Mouse (Mus musculus) common myeloid progenitor, adult 5-6 weeks (primary cell): ENCODE measurements around the gene Cdyl. TPM values are rescaled to one million over a fixed set of nuclear protein-coding genes. Genes with fewer than 3 reads are reported as not detected.
A peak's percentile ranks its signal among the peaks of the same experiment; 100 is the strongest.

Experiments used
- ATAC-seq: replicated peaks from 2 replicates; pipeline ENCODE4 v1.8.0; 2016; ENCODE audit warnings: low read depth, mild to moderate bottlenecking, moderate TSS enrichment, inconsistent platforms; ENCODE audit not compliant: poor library complexity, severe bottlenecking
- total RNA-seq: library from RNA; stranded (forward); fragments of 200-1000, 187-1606 nt; gene quantifications from 2 replicates; pipeline ENCODE4 v1.2.3, GENCODE M21; 2017

Cdyl gene
- 20.0 and 20.2 TPM in 2 replicates for total RNA-seq

DNA sequence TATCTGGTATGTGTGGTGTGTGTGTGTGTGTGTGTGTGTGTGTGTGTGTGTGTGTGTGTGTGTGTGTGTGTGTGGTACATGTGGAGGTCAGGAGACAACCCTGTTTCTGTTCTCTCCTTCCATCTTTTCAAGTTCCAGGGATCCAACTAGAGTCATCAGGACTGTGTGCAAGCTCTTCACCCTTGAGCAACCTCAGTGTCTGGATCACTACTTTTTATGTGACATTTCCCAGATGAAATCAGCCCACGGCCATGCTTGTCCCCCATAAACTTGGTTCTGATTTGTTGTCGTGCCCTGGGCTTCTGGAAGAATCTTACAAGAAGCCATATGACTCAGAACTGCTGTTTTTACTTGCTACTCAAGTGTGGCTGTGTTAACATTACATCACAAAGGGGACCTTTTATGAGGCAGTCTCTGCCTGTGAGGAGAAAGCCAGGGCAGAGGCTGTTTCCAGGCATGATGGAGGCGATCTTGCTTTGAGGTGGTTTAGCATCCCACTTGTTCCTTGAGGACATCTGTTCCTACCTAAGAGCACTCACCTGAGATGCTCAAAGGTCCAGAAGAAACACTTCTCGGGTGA lies at the start of gene Cdyl:
TSS of gene Cdyl (plus strand) at position 428 of the 580 bp plus-strand sequence.
- no peak for ATAC-seq

GRCm38 (mm10) chr13:35610718-35611117 lies 48.9 kb upstream of the Cdyl start:
- no peak for ATAC-seq

- ATAC-seq = no peak
Observed at GRCm38 (mm10) chr13:35612506-35612905, 47.1 kb upstream of the Cdyl start.

DNA sequence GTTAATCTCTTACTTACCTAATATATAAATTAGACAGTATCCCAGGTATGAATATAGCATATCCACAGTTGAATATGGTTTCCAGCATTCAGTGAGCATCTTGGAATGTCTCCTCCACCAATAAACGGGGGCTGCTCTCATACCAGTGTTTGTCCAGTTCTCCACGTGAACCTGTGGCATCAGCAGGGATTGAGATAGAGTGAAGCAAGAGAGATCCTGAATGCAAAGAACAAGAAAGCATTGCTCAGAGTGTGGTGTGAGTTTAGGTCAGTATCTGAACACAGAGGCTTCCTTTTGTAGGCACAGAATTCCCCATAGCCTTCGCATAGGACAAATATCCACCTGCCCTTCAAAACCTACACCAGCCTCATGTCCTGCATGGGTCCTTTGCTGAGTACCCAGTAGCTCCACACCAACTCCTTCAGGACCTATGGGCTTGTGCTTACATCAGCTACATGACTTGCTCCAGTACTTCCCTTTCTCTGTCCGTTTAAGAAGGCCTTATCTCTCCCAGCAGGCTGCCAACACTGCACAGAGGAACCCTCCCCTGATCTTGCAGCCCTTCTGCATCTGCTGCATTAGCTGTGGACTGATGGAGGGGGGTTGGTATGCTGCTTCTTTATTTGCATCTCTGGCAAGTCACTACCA lies 44.7 kb upstream of the Cdyl start:
- ATAC-seq = peak; percentile 99

DNA sequence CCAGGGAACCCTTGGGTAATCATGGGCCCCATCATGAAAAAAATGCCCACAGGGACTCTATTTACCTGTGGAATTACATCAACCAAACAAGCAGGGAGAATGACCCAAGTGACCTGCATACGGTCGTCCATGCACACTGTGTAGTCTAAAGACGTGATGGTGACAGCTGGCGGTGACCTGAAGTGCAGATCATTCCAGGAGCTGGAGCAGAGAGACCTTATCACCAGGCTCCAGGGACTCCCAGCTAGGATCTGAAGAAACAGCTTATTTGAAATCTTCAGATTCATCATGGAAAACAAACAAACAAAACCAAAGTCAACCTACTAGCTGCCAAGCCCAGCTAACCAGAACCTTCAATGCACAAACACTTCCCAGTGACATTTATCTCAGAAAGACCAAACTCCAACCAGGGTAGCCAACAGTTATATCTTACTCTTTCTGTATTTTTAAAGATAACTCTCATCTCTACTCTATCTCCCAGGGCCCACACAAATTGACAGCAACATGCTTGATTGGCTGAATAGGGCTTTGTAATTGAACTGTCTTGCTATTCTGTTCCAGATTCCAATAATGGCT lies 43.0 kb upstream of the Cdyl start:
- no peak for ATAC-seq

GRCm38 (mm10) chr13:35619356-35619755 lies 40.3 kb upstream of the Cdyl start:
- no peak for ATAC-seq

DNA sequence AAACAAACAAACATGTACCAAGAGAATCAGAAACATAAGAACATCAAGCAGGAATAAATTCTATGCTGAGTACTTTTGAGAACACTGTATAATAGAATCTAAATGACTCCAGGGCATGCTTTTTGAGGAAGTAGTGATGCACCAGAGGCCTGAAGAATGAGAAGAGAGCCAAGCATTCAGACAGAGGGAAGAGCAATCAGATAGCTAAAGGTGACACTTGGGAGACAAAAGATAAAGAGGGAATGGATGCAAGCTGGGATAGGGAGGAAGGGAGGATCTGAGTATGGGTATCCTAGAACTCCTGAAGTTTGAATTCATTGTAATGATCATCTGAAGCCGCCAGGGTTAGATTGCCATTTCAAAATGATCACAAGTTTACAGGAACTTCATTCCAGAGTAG lies 38.9 kb upstream of the Cdyl start:
- ATAC-seq = no peak

DNA sequence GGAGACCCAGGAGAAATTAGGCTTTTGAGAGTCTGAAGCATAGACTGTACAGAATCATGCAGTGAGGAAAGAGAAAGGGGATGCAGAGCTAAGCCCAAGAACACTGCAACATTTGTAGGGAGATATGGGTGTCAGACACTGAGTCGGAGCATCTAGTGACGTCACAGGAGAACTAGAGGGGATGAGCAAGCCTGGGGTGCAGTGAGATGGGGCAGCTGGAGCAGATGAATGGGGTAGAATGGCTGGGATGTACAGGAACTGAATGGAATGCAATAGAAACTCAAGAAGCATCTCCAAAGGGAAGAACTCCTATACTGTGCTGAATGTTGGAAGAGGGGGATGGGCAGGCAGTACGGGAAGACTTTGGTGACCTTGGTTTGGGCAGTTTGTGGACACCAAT lies 34.8 kb upstream of the Cdyl start:
- no peak for ATAC-seq

GRCm38 (mm10) chr13:35625556-35625955 lies 34.1 kb upstream of the Cdyl start:
- no peak for ATAC-seq

- no peak for ATAC-seq
Observed at GRCm38 (mm10) chr13:35627319-35627718, 32.3 kb upstream of the Cdyl start.

- peak; percentile 99 for ATAC-seq
Observed at GRCm38 (mm10) chr13:35647132-35647823, 12.4 kb upstream of the Cdyl start.

GRCm38 (mm10) chr13:35650284-35650872 lies 9.3 kb upstream of the Cdyl start:
- no peak for ATAC-seq

DNA sequence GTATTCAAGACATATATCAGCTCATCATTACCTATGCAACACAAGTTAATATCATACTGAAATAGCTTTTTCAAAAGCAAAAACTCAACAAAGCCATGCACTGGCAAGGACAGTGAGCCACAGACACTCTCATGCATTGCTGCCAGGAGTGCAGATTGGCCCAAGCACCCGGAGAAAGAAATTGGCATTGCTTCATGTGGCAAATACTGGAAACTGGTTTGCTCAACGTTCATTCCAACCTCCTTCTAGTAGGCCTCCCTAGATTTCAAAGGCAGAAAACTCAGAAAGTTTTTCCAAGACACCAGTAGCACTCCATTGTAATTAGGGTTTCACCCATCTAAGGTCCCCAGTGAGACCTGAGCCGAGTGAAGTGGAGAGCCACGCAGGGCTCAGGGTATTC lies 6.8 kb upstream of the Cdyl start:
- no peak for ATAC-seq

- ATAC-seq = 0 out of 2 replicates have a peak, but pooled peaks have one; percentile 52
Observed at GRCm38 (mm10) chr13:35656853-35657252, 2.8 kb upstream of the Cdyl start.

- ATAC-seq = peak; percentile 98
Observed at GRCm38 (mm10) chr13:35665456-35665855, 5.8 kb downstream of the Cdyl start.

- ATAC-seq = 0 out of 2 replicates have a peak, but pooled peaks have one; percentile 11
Observed at GRCm38 (mm10) chr13:35669910-35670469, 10.4 kb downstream of the Cdyl start.

DNA sequence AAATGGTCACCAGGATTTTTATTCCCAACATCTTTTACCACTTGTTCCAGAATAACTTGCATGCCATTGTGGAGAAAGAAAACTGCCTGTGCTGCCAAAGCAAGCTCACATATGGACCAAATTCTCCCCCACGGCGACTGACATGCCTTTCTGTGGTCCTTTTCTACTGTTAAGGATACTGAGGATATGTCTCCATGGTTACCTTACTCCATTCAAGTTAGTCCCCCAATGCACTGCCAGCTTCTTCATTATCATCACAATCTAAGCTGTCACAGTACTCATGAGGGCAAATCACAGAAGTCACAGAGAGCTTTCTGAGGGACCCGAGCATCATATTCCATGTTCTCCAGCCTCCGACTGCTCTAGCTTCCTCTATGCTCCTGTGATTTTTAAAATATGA lies 11.2 kb downstream of the Cdyl start:
- no peak for ATAC-seq

DNA sequence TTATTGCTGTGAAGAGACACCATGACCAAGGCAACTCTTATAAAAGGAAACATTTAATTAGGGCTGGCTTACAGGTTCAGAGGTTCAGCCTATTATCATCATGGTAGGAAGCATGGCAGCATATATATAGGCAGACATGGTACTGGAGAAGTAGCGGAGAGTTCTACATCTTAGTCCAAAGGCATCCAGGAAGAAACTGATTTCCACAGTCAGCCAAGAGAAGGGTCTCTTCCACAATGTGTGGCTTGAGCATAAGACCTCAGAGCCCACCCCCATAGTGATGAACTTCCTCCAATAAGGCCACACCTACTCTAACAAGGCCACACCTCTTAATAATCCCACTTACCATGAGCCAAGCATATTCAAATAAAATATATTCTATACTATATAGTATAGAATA lies 17.3 kb downstream of the Cdyl start:
- ATAC-seq = no peak

GRCm38 (mm10) chr13:35677433-35678051 lies 17.9 kb downstream of the Cdyl start:
- ATAC-seq = peak; percentile 84

- ATAC-seq = no peak
Observed at GRCm38 (mm10) chr13:35678691-35679090, 19.1 kb downstream of the Cdyl start.
